Mouse (Mus musculus) MEL (cell line): ENCODE measurements around the gene Cysrt1.

ENCODE experiments used
- USF1 ChIP-seq: IDR thresholded peaks from 2 replicates; pipeline ENCODE4 v1.6.1; 2014; ENCODE audit warnings: low read depth, mild to moderate bottlenecking, inconsistent platforms, low read length, improper control_type of control experiment, moderate library complexity
- ZNF384 ChIP-seq: IDR thresholded peaks from 2 replicates; pipeline ENCODE4 v1.6.1; 2012; ENCODE audit warnings: low read depth, mild to moderate bottlenecking, inconsistent platforms, low read length, improper control_type of control experiment

GRCm38 (mm10) chr2:25207593-25207992 lies 34.7 kb downstream of the Cysrt1 start:
- no peak for TF ChIP-seq ZNF384
- no peak for TF ChIP-seq USF1
